Mouse (Mus musculus) testis, adult 2 months (tissue): ENCODE results near the gene Tmem45a.

Experiments used
- CTCF ChIP-seq: fragments of 200-500 bp; IDR thresholded peaks from 2 replicates; pipeline ENCODE4 v1.5.1; 2012; ENCODE audit warnings: low read depth, mild to moderate bottlenecking, inconsistent platforms, low read length, moderate library complexity; ENCODE audit not compliant: control insufficient read depth, insufficient read depth, insufficient replicate concordance
- POLR2A ChIP-seq: fragments of 200-500 bp; IDR thresholded peaks from 2 replicates; pipeline ENCODE4 v1.6.1; 2012; ENCODE audit warnings: low read depth, mild to moderate bottlenecking, inconsistent platforms, low read length, moderate library complexity; ENCODE audit not compliant: control insufficient read depth

DNA sequence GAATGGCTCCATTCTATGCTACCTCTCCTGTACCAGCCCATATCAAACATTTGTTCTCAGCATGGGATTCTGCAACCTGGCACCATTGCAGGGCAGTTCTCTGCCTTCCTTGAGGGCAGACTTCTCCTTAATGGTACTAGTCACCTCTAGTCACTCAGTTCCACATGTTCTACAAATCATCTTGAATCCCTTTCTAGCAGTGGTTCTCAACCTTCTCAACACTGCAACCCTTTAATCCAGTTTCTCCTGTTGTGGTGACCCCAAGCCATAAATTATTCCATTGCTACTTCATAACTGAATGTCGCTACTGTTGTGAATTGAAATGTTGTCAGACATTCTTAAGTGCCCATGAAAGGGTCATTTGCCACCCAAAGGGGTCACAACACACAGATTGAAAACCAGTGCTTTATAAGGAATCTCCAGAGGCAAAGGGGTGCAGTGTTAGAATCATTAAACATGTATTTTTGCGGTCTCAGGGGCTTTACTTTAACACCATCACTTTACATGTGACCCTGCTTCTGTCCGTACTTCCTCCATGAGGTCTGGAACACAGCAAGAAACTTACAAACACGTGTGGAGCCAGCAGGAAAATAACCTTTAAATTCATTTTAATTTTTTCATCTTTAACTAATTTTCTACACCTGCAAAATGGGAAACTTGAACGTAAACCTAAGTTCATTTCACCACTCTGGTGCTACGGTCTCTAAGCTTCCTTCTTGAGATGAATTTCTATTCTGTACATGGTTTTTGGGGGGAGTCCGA, 91.4 kb downstream of the Tmem45a start:
- TF ChIP-seq POLR2A (no peak), CTCF (no peak)
